Mouse (Mus musculus) CH12.LX (cell line): Measurements from ENCODE around the gene Arhgap21. TPM values are rescaled to one million over a fixed set of nuclear protein-coding genes. Genes with fewer than 3 reads are reported as not detected.

ENCODE experiments used
- DNase-seq: peaks from one replicate; pipeline ENCODE4 v3.0.0-alpha.2; 2013; ENCODE audit errors: extremely low read depth
- H3K27ac ChIP-seq: 2 replicates; pipeline ENCODE4 v1.5.1; 2012; ENCODE audit warnings: low read depth, mild to moderate bottlenecking, control low read depth, moderate library complexity; ENCODE audit not compliant: insufficient read depth
- H3K27me3 ChIP-seq: replicated peaks from 2 replicates; pipeline ENCODE3; 2012; ENCODE audit warnings: inconsistent platforms
- H3K36me3 ChIP-seq, 2 experiments: replicated peaks in 1 of 2; 2 replicates each; pipeline versions ENCODE3 to v1.6.1; 2012; ENCODE audit warnings: inconsistent platforms in 1 of 2, low read length in 1 of 2, mild to moderate bottlenecking in 1 of 2, mixed read lengths in 1 of 2, moderate library complexity in 1 of 2; ENCODE audit not compliant: control insufficient read depth in 1 of 2, insufficient read depth in 1 of 2
- H3K4me1 ChIP-seq, 2 experiments: 2 replicates each; pipeline ENCODE4 v1.6.1; 2012; ENCODE audit warnings: inconsistent platforms in 1 of 2, moderate library complexity in 1 of 2; ENCODE audit not compliant: insufficient read depth in 2 of 2, control insufficient read depth in 1 of 2
- H3K4me2 ChIP-seq: 2 replicates; pipeline ENCODE4 v1.6.1; 2012; ENCODE audit warnings: low read depth, mild to moderate bottlenecking, control low read depth; ENCODE audit not compliant: poor library complexity, insufficient read depth, severe bottlenecking
- H3K4me3 ChIP-seq, 3 experiments: fragments of 150-350 bp in 1 of 3; sonication (generic) in 1 of 3; replicated peaks in 1 of 3; 2 replicates each; pipeline versions ENCODE3 to v1.5.1; 2011 to 2012; ENCODE audit warnings: low read depth in 2 of 3, low read length in 2 of 3, mild to moderate bottlenecking in 2 of 3, moderate library complexity in 2 of 3, control low read depth in 1 of 3, improper control_type of control experiment in 1 of 3, inconsistent platforms in 1 of 3, mixed read lengths in 1 of 3; ENCODE audit not compliant: poor library complexity in 1 of 3
- H3K79me2 ChIP-seq: replicated peaks from 2 replicates; pipeline ENCODE4 v1.6.1; 2012; ENCODE audit warnings: mild to moderate bottlenecking, moderate library complexity; ENCODE audit not compliant: control insufficient read depth, poor library complexity, insufficient read depth, severe bottlenecking; ENCODE audit errors: extremely low read depth
- H3K9ac ChIP-seq: 2 replicates; pipeline ENCODE4 v1.6.1; 2012; ENCODE audit warnings: low read depth, mild to moderate bottlenecking, control low read depth, moderate library complexity; ENCODE audit not compliant: insufficient read depth
- H3K9me3 ChIP-seq: replicated peaks from 2 replicates; pipeline ENCODE3; 2012; ENCODE audit warnings: low read length, inconsistent platforms, mixed read lengths
- CHD1 ChIP-seq: IDR thresholded peaks from 2 replicates; pipeline ENCODE4 v1.6.1; 2012; ENCODE audit warnings: low read depth, low read length, improper control_type of control experiment, inconsistent platforms
- CHD2 ChIP-seq: IDR thresholded peaks from 2 replicates; pipeline ENCODE4 v1.6.1; 2011; ENCODE audit warnings: low read length, improper control_type of control experiment
- E2F4 ChIP-seq: IDR thresholded peaks from 2 replicates; pipeline ENCODE4 v1.6.1; 2011; ENCODE audit warnings: low read depth, low read length, improper control_type of control experiment; ENCODE audit not compliant: insufficient replicate concordance
- ELF1 ChIP-seq: IDR thresholded peaks from 2 replicates; pipeline ENCODE4 v1.6.1; 2014; ENCODE audit warnings: low read depth, mild to moderate bottlenecking, inconsistent platforms, low read length, improper control_type of control experiment
- ETS1 ChIP-seq: conservative IDR thresholded peaks from 2 replicates; pipeline ENCODE4 v1.6.1; 2012; ENCODE audit warnings: low read depth, mild to moderate bottlenecking, inconsistent platforms, low read length, improper control_type of control experiment, moderate library complexity
- IRF4 ChIP-seq: IDR thresholded peaks from 2 replicates; pipeline ENCODE4 v1.6.1; 2014; ENCODE audit warnings: low read depth, mild to moderate bottlenecking, inconsistent platforms, low read length, improper control_type of control experiment
- JUND ChIP-seq: conservative IDR thresholded peaks from 2 replicates; pipeline ENCODE4 v1.6.1; 2011; ENCODE audit warnings: low read depth, low read length, improper control_type of control experiment
- KAT2A ChIP-seq: IDR thresholded peaks from 2 replicates; pipeline ENCODE4 v1.6.1; 2012; ENCODE audit warnings: low read length, improper control_type of control experiment, inconsistent platforms; ENCODE audit not compliant: insufficient replicate concordance
- MAFK ChIP-seq: IDR thresholded peaks from 2 replicates; pipeline ENCODE4 v1.6.1; 2011; ENCODE audit warnings: low read length, improper control_type of control experiment; ENCODE audit not compliant: insufficient replicate concordance
- MAZ ChIP-seq: IDR thresholded peaks from 2 replicates; pipeline ENCODE4 v1.6.1; 2012; ENCODE audit warnings: low read depth, mild to moderate bottlenecking, inconsistent platforms, low read length, improper control_type of control experiment, moderate library complexity
- MEF2A ChIP-seq: IDR thresholded peaks from 2 replicates; pipeline ENCODE4 v1.6.1; 2014; ENCODE audit warnings: low read depth, mild to moderate bottlenecking, inconsistent platforms, low read length, improper control_type of control experiment, borderline replicate concordance
- MYC ChIP-seq: IDR thresholded peaks from 2 replicates; pipeline ENCODE4 v1.6.1; 2011; ENCODE audit warnings: low read depth, mild to moderate bottlenecking, improper control_type of control experiment, low read length
- NRF1 ChIP-seq: IDR thresholded peaks from 2 replicates; pipeline ENCODE4 v1.6.1; 2014; ENCODE audit warnings: low read depth, mild to moderate bottlenecking, inconsistent platforms, low read length, improper control_type of control experiment, moderate library complexity
- POLR2A ChIP-seq: IDR thresholded peaks from 2 replicates; pipeline ENCODE4 v1.6.1; 2011; ENCODE audit warnings: low read depth, mild to moderate bottlenecking, improper control_type of control experiment, low read length
- POLR2AphosphoS2 ChIP-seq: IDR thresholded peaks from 2 replicates; pipeline ENCODE4 v1.6.1; 2011; ENCODE audit warnings: low read depth, low read length, improper control_type of control experiment
- RCOR1 ChIP-seq: conservative IDR thresholded peaks from 2 replicates; pipeline ENCODE4 v1.6.1; 2012; ENCODE audit warnings: low read depth, mild to moderate bottlenecking, inconsistent platforms, low read length, improper control_type of control experiment
- SMC3 ChIP-seq: IDR thresholded peaks from 2 replicates; pipeline ENCODE4 v1.6.1; 2011; ENCODE audit warnings: low read depth, low read length, improper control_type of control experiment
- TBP ChIP-seq: conservative IDR thresholded peaks from 2 replicates; pipeline ENCODE4 v1.6.1; 2011; ENCODE audit warnings: low read depth, low read length, improper control_type of control experiment
- TCF12 ChIP-seq: IDR thresholded peaks from 2 replicates; pipeline ENCODE4 v1.6.1; 2014; ENCODE audit warnings: low read depth, mild to moderate bottlenecking, inconsistent platforms, low read length, improper control_type of control experiment
- USF1 ChIP-seq: IDR thresholded peaks from 2 replicates; pipeline ENCODE4 v1.6.1; 2014; ENCODE audit warnings: low read depth, mild to moderate bottlenecking, inconsistent platforms, low read length, improper control_type of control experiment
- ZC3H11A ChIP-seq: IDR thresholded peaks from 2 replicates; pipeline ENCODE4 v1.6.1; 2012; ENCODE audit warnings: low read depth, mild to moderate bottlenecking, inconsistent platforms, low read length, improper control_type of control experiment
- ZKSCAN1 ChIP-seq: IDR thresholded peaks from 2 replicates; pipeline ENCODE4 v1.6.1; 2012; ENCODE audit warnings: low read depth, inconsistent platforms, low read length, improper control_type of control experiment, borderline replicate concordance
- dilution Hi-C: fragments of 300-500 bp; cut with MboI; formaldehyde crosslinking; loops from 2 replicates; pipeline ENCODE4 v1.14.3; 2020; ENCODE audit warnings: low sequenced_read_pairs; ENCODE audit not compliant: extremely low pct_unique_long_range_greater_than_20kb, extremely low pct_ligation_motif_present
- in situ Hi-C: fragments of 300-500 bp; cut with MboI; formaldehyde crosslinking; loops from 3 replicates; pipeline ENCODE4 v1.14.3; 2019; ENCODE audit warnings: low sequenced_read_pairs, low pct_ligation_motif_present, low pct_unique_long_range_greater_than_20kb, mixed read lengths
- polyA plus RNA-seq: library from polyadenylated mRNA; unstranded; fragments of >175 nt; gene quantifications from 2 replicates; pipeline ENCODE4 v1.2.1, GENCODE M21; 2012; ENCODE audit warnings: low read depth; ENCODE audit not compliant: insufficient read length
- total RNA-seq, 2 experiments: library from RNA; depleted of rRNA; stranded (reverse); fragments of 300-350 nt in 1 of 2; fragments of >200 nt in 1 of 2; gene quantifications; 2 replicates each; pipeline ENCODE4 v1.2.3; 2012 to 2014

The Arhgap21 gene
- total and polyA plus RNA-seq, 3 experiments = 7.6 to 22.7 (median 10.8) TPM

GRCm38 (mm10) chr2:20928454-20928853, 40.2 kb downstream of the Arhgap21 start:
- H3K36me3 ChIP-seq = peaks cover 0 to 7% of the 10 kb centered on the region in 2 experiments
- no peaks in the 10 kb centered on the region for H3K9me3 ChIP-seq
- TF ChIP-seq MYC (no peak), CHD1 (no peak), TBP (no peak), NRF1 (no peak), TCF12 (no peak), E2F4 (no peak), ZKSCAN1 (no peak), CHD2 (no peak), POLR2A (no peak), ELF1 (no peak), MAZ (no peak), JUND (no peak), RCOR1 (no peak), POLR2AphosphoS2 (no peak), ZC3H11A (no peak), USF1 (no peak), KAT2A (no peak), MAFK (no peak)
- dilution Hi-C loops (no loop called here), in situ Hi-C loops (no loop called here)
- H3K79me2 ChIP-seq = no peaks in the 10 kb centered on the region
- H3K4me2 ChIP-seq = no peak overlapping the region
- peaks cover 0 to 22% of the 10 kb centered on the region in 2 experiments; a peak in 2 of 4 replicates for H3K4me1 ChIP-seq
- no peaks in the 10 kb centered on the region for H3K27me3 ChIP-seq
- H3K4me3 ChIP-seq = no peak overlapping the region
- DNase-seq = no peak
- no peak overlapping the region for H3K9ac ChIP-seq
- H3K27ac ChIP-seq = no peak overlapping the region

GRCm38 (mm10) chr2:20924938-20925337, 43.7 kb downstream of the Arhgap21 start:
- Histone ChIP-seq H3K79me2 (no peaks in the 10 kb centered on the region), H3K9ac (no peak overlapping the region), H3K9me3 (no peaks in the 10 kb centered on the region), H3K36me3 (peaks cover 0 to 2% of the 10 kb centered on the region in 2 experiments), H3K4me3 (no peak overlapping the region), H3K27me3 (no peaks in the 10 kb centered on the region), H3K4me2 (no peak overlapping the region), H3K27ac (no peak overlapping the region), H3K4me1 (peaks cover 0 to 39% of the 10 kb centered on the region in 2 experiments; a peak in 2 of 4 replicates)
- in situ Hi-C loops (no loop called here), dilution Hi-C loops (no loop called here)
- TF ChIP-seq E2F4 (no peak), TCF12 (no peak), ZKSCAN1 (no peak), MEF2A (no peak), POLR2A (no peak), ELF1 (no peak), POLR2AphosphoS2 (no peak), ZC3H11A (no peak), ETS1 (no peak), MAFK (no peak), CHD1 (no peak), SMC3 (no peak), IRF4 (no peak)
- no peak for DNase-seq
